Comparison of ENCODE assay signal across 21 mouse cellular contexts in the genomic region with DNA sequence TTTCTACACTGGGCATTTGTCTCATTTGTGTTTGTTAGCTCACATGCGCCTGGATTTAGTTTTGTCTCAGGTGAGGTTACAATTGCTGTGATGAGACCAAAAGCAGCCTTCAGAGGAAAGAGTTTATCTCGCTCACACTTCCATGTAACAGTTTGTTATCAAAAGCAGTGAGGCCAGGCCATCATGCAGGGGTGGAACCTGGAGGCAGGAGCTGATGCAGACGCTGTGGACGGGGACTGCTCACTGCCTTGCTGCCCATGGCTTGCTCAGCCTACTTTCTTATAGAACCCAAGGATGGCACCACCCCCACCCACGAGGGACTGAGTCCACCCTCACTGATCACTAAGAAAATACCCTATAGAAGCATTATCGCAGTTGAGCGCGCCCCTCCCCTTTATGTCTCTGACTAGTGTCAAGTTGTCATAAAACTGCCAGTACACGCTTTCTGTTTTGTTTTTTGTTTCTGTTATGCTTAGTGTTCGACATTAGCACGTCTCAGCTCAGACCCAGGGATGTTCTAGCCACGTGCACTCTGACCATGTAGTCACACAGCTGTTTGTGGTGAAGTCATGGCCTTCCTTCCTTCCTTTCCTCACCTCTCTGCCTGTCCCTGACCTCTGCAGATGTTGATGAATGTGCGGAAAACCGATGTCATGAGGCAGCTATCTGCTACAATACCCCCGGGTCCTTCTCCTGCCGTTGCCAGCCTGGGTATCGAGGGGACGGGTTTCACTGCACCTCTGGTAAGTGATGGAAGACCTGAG. TPM values are rescaled to one million over a fixed set of nuclear protein-coding genes. Genes with fewer than 3 reads are reported as not detected.
DNase-seq lines count a peak whose midpoint lies in the region; ATAC-seq and TF ChIP-seq lines count a peak whose summit lies in the region.
"Had no signal": no experiment of that assay in that cellular context is flagged by ENCODE, and none has a peak within 500 bp of the region (broad histone marks: within the 10 kb centered on the region; RNA-seq: fewer than 3 reads in every experiment).

No protein-coding gene starts in this region.

- peak; percentile 68 to 77 for ATAC-seq in hematopoietic stem cell, adult 5-6 weeks (replicated peaks in 1 of 2; ENCODE audit: insufficient read depth in 1 of 2, low FRiP score in 2 of 2, low TSS enrichment in 1 of 2, low read depth in 1 of 2, poor library complexity in 2 of 2, severe bottlenecking in 2 of 2)
- ATAC-seq in liver, embryonic 16.5 days (ENCODE audit: low read depth), result peak; percentile 35; the same call in 1 of the 2 replicates
- no peak for ATAC-seq in frontal cortex, adult (ENCODE audit: low TSS enrichment)
- ATAC-seq: forebrain, embryonic 13.5 days had no signal

- no peak overlapping the region for H3K27ac ChIP-seq in CH12.LX (ENCODE audit: insufficient read depth, low read depth)
- H3K27ac ChIP-seq in liver, embryonic 16.5 days (ENCODE audit: low read length), result no peak overlapping the region
- H3K27ac ChIP-seq: embryonic facial prominence, embryonic 10.5 days; forebrain, embryonic 13.5 days; hindbrain, embryonic 12.5 days; kidney, postnatal 0 days; limb, embryonic 15.5 days; midbrain, embryonic 10.5 days had no signal

- TF ChIP-seq RAD21 in CH12.LX (IDR thresholded peaks at IDR 0.05; ENCODE audit: low read depth, low read length), result no peak

- H3K4me1 ChIP-seq in CH12.LX (ENCODE audit: control insufficient read depth in 1 of 2, insufficient read depth in 2 of 2), result peaks cover 0 to 22% of the 10 kb centered on the region in 2 experiments; a peak in 2 of 4 replicates
- peaks cover 4% of the 10 kb centered on the region; the same call in 1 of the 2 replicates for H3K4me1 ChIP-seq in liver, embryonic 16.5 days (ENCODE audit: control insufficient read depth, low read depth, low read length)
- H3K4me1 ChIP-seq: forebrain, embryonic 13.5 days; hindbrain, embryonic 12.5 days; limb, embryonic 15.5 days had no signal

- H3K79me2 ChIP-seq in CH12.LX (replicated peaks; ENCODE audit: control insufficient read depth, extremely low read depth, insufficient read depth, poor library complexity, severe bottlenecking), result no peaks in the 10 kb centered on the region

- H3K9me3 ChIP-seq in CH12.LX (replicated peaks; ENCODE audit: low read length), result no peaks in the 10 kb centered on the region
- H3K9me3 ChIP-seq in liver, embryonic 16.5 days (replicated peaks; ENCODE audit: control insufficient read depth, low read length), result no peaks in the 10 kb centered on the region
- H3K9me3 ChIP-seq: embryonic facial prominence, embryonic 10.5 days; forebrain, embryonic 13.5 days; hindbrain, embryonic 12.5 days; limb, embryonic 15.5 days; midbrain, embryonic 10.5 days had no signal

- TF ChIP-seq CTCF in CH12.LX (conservative IDR thresholded peaks at IDR 0.05 in 1 of 2, IDR thresholded peaks at IDR 0.05 in 1 of 2; ENCODE audit: low read depth in 2 of 2, low read length in 2 of 2), result no peak

- no peaks in the 10 kb centered on the region for H3K27me3 ChIP-seq in CH12.LX (replicated peaks)
- H3K27me3 ChIP-seq in liver, embryonic 16.5 days (ENCODE audit: control insufficient read depth, insufficient read depth, low read depth, low read length), result no peaks in the 10 kb centered on the region
- H3K27me3 ChIP-seq: forebrain, embryonic 13.5 days; hindbrain, embryonic 12.5 days; limb, embryonic 15.5 days had no signal

- H3K4me3 ChIP-seq in CH12.LX (replicated peaks in 1 of 3; ENCODE audit: low read depth in 2 of 3, low read length in 2 of 3, poor library complexity in 1 of 3), result no peak overlapping the region
- H3K4me3 ChIP-seq in liver, embryonic 16.5 days (ENCODE audit: low read depth, low read length), result no peak overlapping the region
- H3K4me3 ChIP-seq: embryonic facial prominence, embryonic 10.5 days; forebrain, embryonic 13.5 days; hindbrain, embryonic 12.5 days; limb, embryonic 15.5 days; midbrain, embryonic 10.5 days had no signal

- H3K36me3 ChIP-seq in CH12.LX (replicated peaks in 1 of 2; ENCODE audit: control insufficient read depth in 1 of 2, insufficient read depth in 1 of 2, low read length in 1 of 2), result no peaks in the 10 kb centered on the region
- no peaks in the 10 kb centered on the region for H3K36me3 ChIP-seq in liver, embryonic 16.5 days (ENCODE audit: control insufficient read depth, insufficient read depth)

- TF ChIP-seq POLR2A in CH12.LX (IDR thresholded peaks at IDR 0.05; ENCODE audit: low read depth, low read length), result no peak

- H3K9ac ChIP-seq in CH12.LX (ENCODE audit: insufficient read depth, low read depth), result no peak overlapping the region
- H3K9ac ChIP-seq in liver, embryonic 16.5 days (ENCODE audit: low read depth, low read length), result no peak overlapping the region
- H3K9ac ChIP-seq: forebrain, embryonic 13.5 days; hindbrain, embryonic 12.5 days; limb, embryonic 15.5 days had no signal

- DNase-seq in kidney, adult 9 months, result peak; percentile 20
- DNase-seq in kidney, postnatal 14 days, result no peak
- DNase-seq in CH12.LX (ENCODE audit: extremely low read depth), result no peak
- DNase-seq in ovary, postnatal 10 days (ENCODE audit: low spot score), result no peak
- no peak for DNase-seq in frontal cortex, postnatal 36 days (ENCODE audit: low spot score in 2 of 2)
- DNase-seq: adrenal gland, postnatal 10 days; cerebellum, adult 2 months; heart, postnatal 10 days; lung, postnatal 14 days; thymus, postnatal 14 days had no signal

- no peak for TF ChIP-seq EP300 in CH12.LX (IDR thresholded peaks at IDR 0.05; ENCODE audit: low read length)

- WGBS in liver, embryonic 16.5 days (ENCODE audit: insufficient replicate concordance), result 36% methylated on average over 18 of the region's 18 CpGs

- dilution Hi-C loops in CH12.LX (cut with MboI; ENCODE audit: extremely low pct_ligation_motif_present, extremely low pct_unique_long_range_greater_than_20kb, low sequenced_read_pairs), result no loop called here

- no peak overlapping the region for H3K4me2 ChIP-seq in CH12.LX (ENCODE audit: insufficient read depth, low read depth, poor library complexity, severe bottlenecking)
- no peak overlapping the region for H3K4me2 ChIP-seq in liver, embryonic 16.5 days (ENCODE audit: low read depth, low read length)
- H3K4me2 ChIP-seq: forebrain, embryonic 13.5 days; heart, embryonic 11.5 days; hindbrain, embryonic 12.5 days; limb, embryonic 15.5 days had no signal

- in situ Hi-C loops in CH12.LX (cut with MboI; ENCODE audit: low pct_ligation_motif_present, low pct_unique_long_range_greater_than_20kb, low sequenced_read_pairs), result no loop called here

TF ChIP-seq in CH12.LX, 34 proteins besides CTCF, POLR2A, EP300 and RAD21:
- TF ChIP-seq JUN (IDR thresholded peaks at IDR 0.05; ENCODE audit: insufficient read depth, low read depth, low read length) (no peak), ZNF384 (IDR thresholded peaks at IDR 0.05; ENCODE audit: low read depth, low read length) (no peak), ETS1 (conservative IDR thresholded peaks at IDR 0.05; ENCODE audit: low read depth, low read length) (peak; percentile 33; the same call in 1 of the 2 replicates), BHLHE40 (IDR thresholded peaks at IDR 0.05; ENCODE audit: low read depth, low read length) (peak; percentile 48; the same call in 1 of the 2 replicates), HCFC1 (IDR thresholded peaks at IDR 0.05; ENCODE audit: low read depth, low read length) (no peak)

RNA-seq across cellular contexts. Expression of gene Rtraf, which starts 26.9 kb away (rescaled TPM):
- total RNA-seq in CH12.LX (2012; rRNA removed), result 115 and 126 TPM in 2 replicates
- 216 and 252 TPM in 2 replicates for total RNA-seq in CH12.LX (2014; rRNA removed)
- 160 and 163 TPM in 2 replicates for polyA plus RNA-seq in CH12.LX (2012; ENCODE audit: insufficient read length, low read depth)
- 147 and 180 TPM in 2 replicates for total RNA-seq in hematopoietic stem cell, adult 5-6 weeks (2017)
- polyA plus RNA-seq in liver, embryonic 16.5 days (2015; fragmentation: Nextera tagmentation; extraction: Ambion mirVana), result 58.5 and 61.2 TPM in 2 replicates

RNA-seq across cellular contexts. Expression of gene Nid2, which starts 45.7 kb away (rescaled TPM):
- 2.1 and 2.2 TPM in 2 replicates for total RNA-seq in CH12.LX (2012; rRNA removed)
- 0.58 and 0.80 TPM in 2 replicates for total RNA-seq in CH12.LX (2014; rRNA removed)
- 1.3 and 1.5 TPM in 2 replicates for polyA plus RNA-seq in CH12.LX (2012; ENCODE audit: insufficient read length, low read depth)
- total RNA-seq in hematopoietic stem cell, adult 5-6 weeks (2017), result 2.4 TPM in 1 of 2 replicates, not detected in the other
- polyA plus RNA-seq in liver, embryonic 16.5 days (2015; fragmentation: Nextera tagmentation; extraction: Ambion mirVana), result 14.3 and 16.1 TPM in 2 replicates
- total RNA-seq: neutrophil, adult 5-6 weeks had no signal
